In the genomic region with DNA sequence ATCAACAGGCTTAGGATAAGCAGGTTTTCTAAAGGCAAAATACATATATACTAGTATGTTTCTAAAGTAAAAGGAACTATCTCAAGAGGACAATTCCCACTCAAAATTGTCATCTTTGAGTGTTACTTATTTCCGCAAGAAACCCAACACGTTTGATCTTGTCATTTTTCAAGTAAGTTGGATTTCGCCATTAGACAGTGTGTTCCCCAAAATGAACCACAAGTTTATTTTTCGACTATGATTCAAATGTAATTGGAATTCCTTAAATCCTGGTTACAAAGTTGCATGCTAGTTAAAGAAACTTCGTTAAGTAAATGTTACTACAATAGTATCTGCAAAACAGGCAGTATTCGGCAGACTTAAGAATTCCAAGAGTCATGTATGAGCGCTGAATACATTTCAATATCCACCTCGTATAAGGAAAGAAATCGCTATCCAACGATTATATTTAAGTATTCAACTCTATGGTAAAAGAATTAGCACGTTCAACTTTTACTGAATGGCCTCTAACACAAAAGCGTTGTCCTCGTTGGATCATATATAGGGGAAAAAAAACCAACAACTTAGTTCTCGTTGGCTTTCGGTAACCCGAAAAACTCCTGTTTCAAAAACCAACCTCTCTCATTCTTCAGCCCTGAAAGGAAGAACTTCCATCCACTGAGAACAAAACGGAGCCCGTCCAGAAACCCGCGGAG, we compare ENCODE assay signal across 8 mouse cellular contexts.
DNase-seq lines count a peak whose midpoint lies in the region; ATAC-seq and TF ChIP-seq lines count a peak whose summit lies in the region.

No protein-coding gene starts in this region.

- H3K27ac ChIP-seq in liver, adult 2 months (replicated peaks; ENCODE audit: insufficient read depth, low read depth, low read length) = peak overlapping the region; percentile 78
- H3K27ac ChIP-seq in embryonic facial prominence, embryonic 11.5 days (replicated peaks; ENCODE audit: low read depth, low read length) = peak overlapping the region; percentile 100
- peak overlapping the region; percentile 99 for H3K27ac ChIP-seq in intestine, embryonic 15.5 days
- peak overlapping the region; percentile 99 for H3K27ac ChIP-seq in neural tube, embryonic 13.5 days (replicated peaks)

- peak overlapping the region; percentile 88 for H3K9ac ChIP-seq in liver, adult 2 months (ENCODE audit: low read depth, low read length)
- peak overlapping the region; percentile 93 for H3K9ac ChIP-seq in embryonic facial prominence, embryonic 11.5 days (replicated peaks; ENCODE audit: low read length)
- peak overlapping the region; percentile 88 for H3K9ac ChIP-seq in intestine, embryonic 15.5 days
- peak overlapping the region; percentile 93 for H3K9ac ChIP-seq in neural tube, embryonic 13.5 days

- peak overlapping the region; percentile 50 for H3K4me2 ChIP-seq in embryonic facial prominence, embryonic 11.5 days (ENCODE audit: low read depth, low read length)
- H3K4me2 ChIP-seq in intestine, embryonic 15.5 days (replicated peaks) = peak overlapping the region; percentile 58
- peak overlapping the region; percentile 77 for H3K4me2 ChIP-seq in neural tube, embryonic 13.5 days

- H3K36me3 ChIP-seq in liver, adult 2 months (ENCODE audit: control insufficient read depth, insufficient read depth, low read length) = no peaks in the 10 kb centered on the region
- no peaks in the 10 kb centered on the region for H3K36me3 ChIP-seq in embryonic facial prominence, embryonic 11.5 days (replicated peaks; ENCODE audit: control insufficient read depth, insufficient read depth, low read depth, low read length)
- H3K36me3 ChIP-seq in intestine, embryonic 15.5 days = no peaks in the 10 kb centered on the region
- H3K36me3 ChIP-seq in neural tube, embryonic 13.5 days = no peaks in the 10 kb centered on the region

- no peaks in the 10 kb centered on the region for H3K27me3 ChIP-seq in liver, adult 2 months (ENCODE audit: control insufficient read depth, insufficient read depth, low read length)
- no peaks in the 10 kb centered on the region for H3K27me3 ChIP-seq in embryonic facial prominence, embryonic 11.5 days (ENCODE audit: control insufficient read depth, insufficient read depth, low read length)
- no peaks in the 10 kb centered on the region for H3K27me3 ChIP-seq in intestine, embryonic 15.5 days (replicated peaks)
- no peaks in the 10 kb centered on the region for H3K27me3 ChIP-seq in neural tube, embryonic 13.5 days

- no peaks in the 10 kb centered on the region; the same call in 1 of the 2 replicates for H3K79me2 ChIP-seq in liver, adult 2 months (ENCODE audit: control insufficient read depth, insufficient read depth, low read length)

- WGBS in liver, adult 2 months = 9% methylated on average over 20 of the region's 20 CpGs
- whole genome bisulfite sequencing in embryonic facial prominence, embryonic 11.5 days = 3% methylated on average over 20 of the region's 20 CpGs
- WGBS in intestine, embryonic 15.5 days = 3% methylated on average over 20 of the region's 20 CpGs
- 4% methylated on average over 20 of the region's 20 CpGs for WGBS in neural tube, embryonic 13.5 days

- TF ChIP-seq CTCF in liver, adult 2 months (IDR thresholded peaks at IDR 0.05; ENCODE audit: low read depth, low read length) = no peak

- peak overlapping the region; percentile 90 for H3K4me3 ChIP-seq in liver, adult 2 months (ENCODE audit: insufficient read depth, low read depth, low read length)
- H3K4me3 ChIP-seq in embryonic facial prominence, embryonic 11.5 days (ENCODE audit: low read depth, low read length) = peak overlapping the region; percentile 77
- H3K4me3 ChIP-seq in intestine, embryonic 15.5 days (replicated peaks) = peak overlapping the region; percentile 84
- peak overlapping the region; percentile 85 for H3K4me3 ChIP-seq in neural tube, embryonic 13.5 days

- no peak for DNase-seq in liver, adult 2 months (ENCODE audit: extremely low read depth, low read depth, low spot score)
- no peak for DNase-seq in liver
- peak; percentile 12 for DNase-seq in embryonic facial prominence, embryonic 11.5 days (ENCODE audit: low spot score)
- no peak for DNase-seq in cerebellum, postnatal 14 days
- no peak for DNase-seq in cerebellum, postnatal 4 days (ENCODE audit: low spot score in 2 of 2)
- no peak for DNase-seq in right cerebral cortex, postnatal 10 days (ENCODE audit: low spot score in 2 of 2)

- TF ChIP-seq POLR2A in liver, adult 2 months (IDR thresholded peaks at IDR 0.05; ENCODE audit: extremely low read depth, insufficient read depth, low read length) = no peak

- ATAC-seq in embryonic facial prominence, embryonic 11.5 days (replicated peaks; ENCODE audit: insufficient number of reproducible peaks, low FRiP score, low TSS enrichment, low read depth) = no peak
- no peak for ATAC-seq in intestine, embryonic 15.5 days
- ATAC-seq in neural tube, embryonic 13.5 days (ENCODE audit: low read depth) = no peak

- H3K9me3 ChIP-seq in embryonic facial prominence, embryonic 11.5 days (replicated peaks; ENCODE audit: control insufficient read depth, low read length) = no peaks in the 10 kb centered on the region
- no peaks in the 10 kb centered on the region for H3K9me3 ChIP-seq in intestine, embryonic 15.5 days
- H3K9me3 ChIP-seq in neural tube, embryonic 13.5 days = no peaks in the 10 kb centered on the region

- H3K4me1 ChIP-seq in liver, adult 2 months (ENCODE audit: control insufficient read depth, insufficient read depth, low read length) = peaks cover 3% of the 10 kb centered on the region; the same call in 1 of the 2 replicates
- H3K4me1 ChIP-seq in embryonic facial prominence, embryonic 11.5 days (ENCODE audit: control insufficient read depth, insufficient read depth, low read length) = peaks cover 3% of the 10 kb centered on the region
- peaks cover 6% of the 10 kb centered on the region; the same call in 1 of the 2 replicates for H3K4me1 ChIP-seq in intestine, embryonic 15.5 days (replicated peaks)
- peaks cover 56% of the 10 kb centered on the region for H3K4me1 ChIP-seq in neural tube, embryonic 13.5 days (replicated peaks)
